Mouse (Mus musculus) embryo, embryonic 10.5 days (tissue): ENCODE results near the gene Dars2.
"Not testable (repeated sequence)": the region's sequence is repeated elsewhere in the genome, so short reads cannot be mapped to it uniquely, and the experiment has no call there.

Experiments used
- DNase-seq: peaks from one replicate; pipeline ENCODE4 v3.0.0-alpha.2; 2015; ENCODE audit warnings: low spot score

Dars2 gene

GRCm38 (mm10) chr1:161035281-161035785, 35.1 kb downstream of the Dars2 start:
- DNase-seq: no peak

DNA sequence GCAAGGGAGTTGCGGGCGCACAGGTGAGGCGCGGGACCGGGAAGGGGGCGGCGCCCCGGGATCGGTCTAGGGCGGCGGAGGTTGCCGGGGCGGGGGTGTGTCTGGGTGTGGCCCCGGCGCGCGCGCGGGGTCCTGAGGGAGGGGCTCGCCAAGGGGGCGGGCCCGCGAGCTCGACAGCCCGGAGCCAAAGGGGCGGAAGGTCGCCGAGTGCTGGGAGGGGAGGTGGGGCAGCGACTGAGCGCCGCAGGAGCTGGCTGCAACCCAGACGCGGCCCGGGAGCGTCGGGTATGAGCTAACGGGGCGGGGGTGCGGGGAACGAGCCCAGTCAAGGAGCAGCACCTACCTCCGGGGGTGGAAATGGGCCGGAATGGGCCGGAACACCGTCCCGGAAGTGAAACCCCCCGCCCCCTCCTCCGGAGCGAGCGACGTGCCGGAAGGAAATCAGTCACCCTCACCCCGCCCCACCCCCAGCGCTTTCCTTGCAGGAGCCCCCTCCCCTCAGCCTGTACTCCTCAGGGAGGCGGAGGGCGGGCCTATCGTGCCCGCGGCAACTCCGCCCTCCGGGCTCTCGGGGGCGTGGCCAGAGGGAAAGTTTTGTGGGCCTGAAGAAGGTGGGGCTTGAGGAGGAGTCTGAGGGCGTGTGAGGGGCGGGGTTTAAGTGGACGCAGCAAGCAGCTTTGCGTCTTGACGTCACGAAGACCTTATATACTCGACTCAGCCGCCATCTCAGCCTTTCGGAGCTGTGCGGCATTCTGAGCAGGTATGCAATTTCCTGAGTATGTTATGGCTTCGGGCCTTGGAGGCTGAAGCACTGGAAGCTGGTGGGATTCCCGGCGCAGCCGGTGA, 35.8 kb downstream of the Dars2 start, which contains the start of gene Zbtb37:
Zbtb37 (minus strand) TSS at position 415 of the 846 bp plus-strand sequence.
- peak; percentile 99 for DNase-seq

DNA sequence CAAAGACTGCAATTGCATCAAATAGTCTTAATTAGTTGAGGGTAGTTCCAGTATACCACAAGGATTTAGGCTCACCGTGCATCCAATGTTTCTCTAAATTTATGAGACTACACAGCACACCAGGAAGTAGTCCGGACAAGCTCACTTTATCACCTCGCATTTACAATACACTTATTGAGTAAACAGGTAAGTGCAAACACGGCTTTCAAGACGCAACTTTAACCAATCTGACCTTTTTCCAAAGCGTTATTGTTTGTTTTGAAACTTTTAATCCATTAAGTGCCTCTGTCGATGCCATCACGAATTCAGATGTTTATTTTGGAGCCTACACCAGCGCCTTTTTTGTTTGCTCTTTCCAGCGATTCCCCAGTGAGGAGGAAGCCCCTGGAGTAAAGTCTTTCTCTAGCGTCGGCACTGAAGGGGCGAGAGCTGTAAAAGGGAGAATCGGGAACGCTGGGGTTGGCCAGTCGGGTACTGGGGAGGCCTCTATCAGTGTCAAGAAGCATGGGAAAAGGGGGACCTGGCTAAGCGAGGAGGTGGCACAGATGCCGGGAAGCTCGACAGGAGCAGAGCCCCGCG, 36.5 kb downstream of the Dars2 start:
- no peak for DNase-seq

- no peak for DNase-seq
These were observed 38.1 kb downstream of the Dars2 start for GRCm38 (mm10) chr1:161032345-161032744.

- DNase-seq: no peak
These were observed 38.6 kb downstream of the Dars2 start for GRCm38 (mm10) chr1:161031881-161032280.

DNA sequence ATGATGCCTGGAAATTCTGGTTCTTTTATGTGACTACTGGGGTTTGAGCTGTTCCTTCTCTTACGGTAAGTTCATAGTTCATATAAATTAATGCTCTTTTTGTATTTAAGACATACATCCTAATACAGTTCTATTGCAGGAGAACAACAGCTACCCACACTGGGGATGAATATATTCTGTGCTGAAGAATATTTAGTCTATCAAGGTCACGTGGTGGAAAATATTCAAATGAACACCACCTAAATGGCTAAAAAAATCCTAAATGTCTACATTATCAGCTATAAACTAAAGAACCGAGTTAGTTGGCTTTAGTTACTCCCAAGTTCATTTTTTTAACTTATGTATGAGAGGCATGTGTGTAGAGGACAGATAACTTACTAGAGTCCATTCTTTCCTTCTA, 40.4 kb downstream of the Dars2 start:
- DNase-seq: no peak

- DNase-seq: not testable (repeated sequence)
These were observed 42.0 kb downstream of the Dars2 start for GRCm38 (mm10) chr1:161028427-161028826.

- no peak for DNase-seq
These were observed 43.3 kb downstream of the Dars2 start for GRCm38 (mm10) chr1:161027196-161027595.

DNA sequence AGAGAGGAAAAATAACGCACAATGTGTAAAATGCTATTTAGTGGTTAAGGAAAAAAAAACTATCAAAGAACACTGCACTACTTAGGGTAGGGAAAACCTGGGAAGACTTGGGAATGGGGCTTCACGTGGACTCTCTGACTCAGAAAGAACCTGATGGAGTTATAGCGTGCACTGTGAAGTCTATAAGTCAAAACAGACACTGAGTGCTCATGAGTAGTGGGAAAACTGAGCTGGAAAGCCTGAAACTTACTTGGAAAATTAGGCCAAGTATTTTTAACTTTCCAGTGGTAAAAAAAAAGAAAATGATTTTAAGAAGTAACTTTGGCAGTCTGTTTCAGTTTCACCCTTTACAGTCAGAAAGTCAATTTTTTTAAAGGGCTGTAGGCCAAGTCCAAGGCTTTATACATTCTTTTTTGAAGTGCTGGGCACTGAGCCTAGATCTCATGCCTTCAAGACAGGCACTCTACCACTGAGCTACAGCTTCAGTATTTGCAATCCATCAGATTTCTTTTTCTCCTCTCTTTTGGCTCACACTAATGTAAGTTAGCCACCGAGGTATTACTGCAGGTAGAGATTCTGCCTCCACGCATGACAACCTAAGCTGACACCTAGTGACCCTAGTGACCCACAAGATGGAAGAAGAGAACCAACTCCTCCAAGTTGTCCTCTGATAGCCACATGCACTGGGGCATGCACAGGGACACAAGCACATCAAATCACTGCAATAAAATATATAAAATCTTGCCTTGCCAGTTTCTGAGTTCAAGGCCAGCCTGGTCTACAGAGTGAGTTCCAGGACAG, 44.8 kb downstream of the Dars2 start:
- no peak for DNase-seq

DNA sequence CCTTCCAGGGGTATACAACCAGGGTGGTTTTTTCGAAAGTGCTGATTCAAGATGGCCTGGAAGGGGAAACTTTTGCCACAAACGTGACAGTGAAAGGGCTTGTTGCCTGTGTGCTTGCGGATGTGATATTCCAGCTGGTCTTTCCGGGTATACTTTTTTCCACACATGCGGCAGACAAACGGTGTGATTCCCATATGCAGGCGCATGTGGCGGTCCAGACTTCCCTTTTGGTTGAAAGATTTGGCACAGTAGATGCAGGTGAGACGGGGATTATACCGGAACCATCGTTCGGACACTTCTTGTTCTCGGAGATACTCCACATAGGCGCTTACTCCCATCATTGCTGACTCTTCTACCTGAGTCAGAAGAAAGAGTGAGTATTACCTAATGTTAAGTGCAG, 50.4 kb downstream of the Dars2 start:
- DNase-seq: no peak

DNA sequence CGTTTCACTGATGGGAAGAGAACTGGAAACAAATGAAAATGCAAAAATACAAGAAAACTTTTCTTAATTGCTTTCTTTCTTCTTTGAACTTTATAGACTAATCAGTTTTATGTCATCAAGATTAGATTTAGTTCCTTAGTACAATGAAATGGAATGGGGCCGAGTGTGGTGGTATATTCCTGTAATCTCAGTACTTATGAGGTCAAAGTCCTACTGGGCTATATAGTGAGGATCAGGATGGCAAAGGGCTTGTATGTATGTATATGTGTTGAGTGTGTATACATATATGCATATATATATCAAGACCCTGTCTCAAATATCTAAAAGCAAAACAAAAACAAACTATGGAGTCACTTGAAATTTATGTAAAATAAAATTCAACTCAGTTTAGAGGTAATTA, 54.1 kb downstream of the Dars2 start:
- DNase-seq: no peak

DNA sequence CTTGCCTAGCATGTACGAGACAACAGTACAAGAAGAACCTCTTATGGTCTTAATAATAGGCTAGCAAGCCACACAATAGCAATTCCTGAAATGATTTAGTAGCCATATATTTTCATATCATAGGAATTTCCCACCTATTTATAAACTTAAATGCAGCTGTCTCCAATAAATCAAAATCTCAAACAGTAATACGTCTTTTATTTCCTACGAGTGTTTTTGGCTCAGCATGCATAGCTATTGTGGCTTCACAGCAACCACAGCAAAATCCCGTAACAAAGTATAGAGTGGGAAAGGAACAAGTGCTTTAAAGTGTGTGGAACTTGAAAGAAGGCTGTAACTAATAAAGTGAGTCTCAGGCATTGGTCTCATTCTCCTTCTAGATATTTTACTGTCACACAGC, 60.0 kb downstream of the Dars2 start:
- no peak for DNase-seq

GRCm38 (mm10) chr1:161008038-161008437, 62.4 kb downstream of the Dars2 start:
- no peak for DNase-seq

- DNase-seq: no peak
These were observed 64.0 kb downstream of the Dars2 start for GRCm38 (mm10) chr1:161006471-161006870.

GRCm38 (mm10) chr1:161005526-161005925, 64.9 kb downstream of the Dars2 start:
- no peak for DNase-seq

GRCm38 (mm10) chr1:161004942-161005341, 65.5 kb downstream of the Dars2 start:
- DNase-seq: no peak

DNA sequence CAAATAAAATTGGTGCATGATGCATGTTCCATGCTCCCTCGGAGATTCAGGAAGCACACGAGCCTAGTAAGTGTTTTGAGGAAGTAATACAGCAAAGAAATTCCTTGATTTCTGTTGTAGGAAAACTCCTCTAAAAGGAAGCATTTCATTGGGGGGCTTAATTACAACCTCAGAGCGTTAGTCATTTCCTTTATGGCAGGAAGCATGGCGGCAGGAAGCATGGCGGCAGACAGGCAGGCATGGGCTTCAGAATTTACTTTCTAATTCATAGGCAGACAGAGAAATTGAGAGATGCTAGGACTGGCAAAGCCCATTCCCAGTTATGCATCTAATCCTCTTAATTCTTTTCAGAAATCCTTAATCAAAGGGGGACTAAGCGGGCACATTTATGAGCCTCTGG, 76.6 kb downstream of the Dars2 start:
- DNase-seq: no peak
